Mouse (Mus musculus): ENCODE measurements around the gene Nck2. TPM values are rescaled to one million over a fixed set of nuclear protein-coding genes. Genes with fewer than 3 reads are reported as not detected.

Nck2 gene
- polyA plus RNA-seq, 1 experiment: 18.4 TPM

DNA sequence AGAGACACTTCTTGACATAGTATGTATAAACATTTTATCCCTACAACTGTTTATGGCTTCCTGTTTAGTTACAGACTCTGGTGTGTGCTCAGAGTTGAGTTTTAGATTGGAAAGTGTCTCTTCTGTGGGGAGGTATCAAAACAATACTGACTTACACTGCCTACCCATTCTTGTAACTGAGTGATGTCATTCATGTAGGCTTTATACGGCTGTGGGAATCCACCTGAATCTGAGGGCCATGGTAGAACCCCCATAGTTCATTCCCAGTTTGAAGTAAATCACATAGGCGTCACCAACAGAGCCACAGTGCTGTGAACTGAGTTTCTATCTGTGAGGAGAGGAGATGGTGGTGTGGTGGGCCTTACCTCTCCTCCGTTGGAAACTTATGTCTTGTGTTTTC lies 92.6 kb downstream of the Nck2 start:
- TF ChIP-seq MAX (IDR thresholded peaks at IDR 0.05; ENCODE audit: low read depth) (no peak), TCF12 (IDR thresholded peaks at IDR 0.05; ENCODE audit: insufficient read depth, poor library complexity, severe bottlenecking) (no peak), E2F4 (IDR thresholded peaks at IDR 0.05; ENCODE audit: insufficient read depth) (no peak), USF1 (IDR thresholded peaks at IDR 0.05; ENCODE audit: low read depth) (no peak), MYOD1 (IDR thresholded peaks at IDR 0.05; ENCODE audit: control insufficient read depth in 1 of 3, insufficient read length in 2 of 3, low read depth in 2 of 3) (no peak), POLR2A (IDR thresholded peaks at IDR 0.05; ENCODE audit: insufficient read length, low read depth) (no peak)
- no peak overlapping the region for H3ac ChIP-seq (ENCODE audit: control insufficient read depth, insufficient read length)
- H3K36me3 ChIP-seq (ENCODE audit: control insufficient read depth, insufficient read depth): peaks cover 5% of the 10 kb centered on the region
- H3K27me3 ChIP-seq (ENCODE audit: control insufficient read depth, insufficient read depth, insufficient read length): no peaks in the 10 kb centered on the region
- H3K4me2 ChIP-seq (ENCODE audit: low read depth): no peak overlapping the region
- no peak overlapping the region for H3K4me3 ChIP-seq
- H3K79me2 ChIP-seq (ENCODE audit: control insufficient read depth, insufficient read depth): peaks cover 7% of the 10 kb centered on the region

DNA sequence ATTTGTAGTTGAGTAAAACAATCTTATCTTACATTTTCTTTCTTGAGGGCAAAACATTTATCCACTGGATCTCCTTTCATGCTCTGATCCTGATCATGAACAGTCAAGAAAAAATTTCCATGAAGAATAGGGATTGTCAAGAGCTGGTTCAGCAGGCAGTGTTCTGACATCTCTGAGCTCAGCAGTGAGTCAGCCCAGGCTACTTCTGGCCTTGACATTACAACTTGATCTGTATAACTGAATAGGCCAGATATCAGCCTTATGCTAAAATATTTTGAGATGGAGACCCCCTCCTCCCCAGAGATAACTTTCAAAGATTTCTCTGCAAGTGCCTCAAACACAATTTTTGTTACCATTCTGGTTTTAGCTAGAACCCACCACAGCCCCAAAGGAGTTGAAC lies 93.1 kb downstream of the Nck2 start:
- Histone ChIP-seq H3ac (ENCODE audit: control insufficient read depth, insufficient read length) (no peak overlapping the region), H3K4me2 (ENCODE audit: low read depth) (no peak overlapping the region), H3K79me2 (ENCODE audit: control insufficient read depth, insufficient read depth) (peaks cover 2% of the 10 kb centered on the region), H3K4me3 (no peak overlapping the region), H3K27me3 (ENCODE audit: control insufficient read depth, insufficient read depth, insufficient read length) (no peaks in the 10 kb centered on the region), H3K36me3 (ENCODE audit: control insufficient read depth, insufficient read depth) (peaks cover 5% of the 10 kb centered on the region)
- TF ChIP-seq REST (IDR thresholded peaks at IDR 0.05; ENCODE audit: insufficient read depth, insufficient read length) (no peak), E2F4 (IDR thresholded peaks at IDR 0.05; ENCODE audit: insufficient read depth) (no peak), USF1 (IDR thresholded peaks at IDR 0.05; ENCODE audit: low read depth) (no peak), SRF (IDR thresholded peaks at IDR 0.05; ENCODE audit: control insufficient read depth, insufficient read length, low read depth) (no peak), POLR2AphosphoS2 (IDR thresholded peaks at IDR 0.05; ENCODE audit: insufficient read length, low read depth) (no peak), CEBPB (IDR thresholded peaks at IDR 0.05; ENCODE audit: insufficient read depth, poor library complexity, severe bottlenecking) (no peak)

DNA sequence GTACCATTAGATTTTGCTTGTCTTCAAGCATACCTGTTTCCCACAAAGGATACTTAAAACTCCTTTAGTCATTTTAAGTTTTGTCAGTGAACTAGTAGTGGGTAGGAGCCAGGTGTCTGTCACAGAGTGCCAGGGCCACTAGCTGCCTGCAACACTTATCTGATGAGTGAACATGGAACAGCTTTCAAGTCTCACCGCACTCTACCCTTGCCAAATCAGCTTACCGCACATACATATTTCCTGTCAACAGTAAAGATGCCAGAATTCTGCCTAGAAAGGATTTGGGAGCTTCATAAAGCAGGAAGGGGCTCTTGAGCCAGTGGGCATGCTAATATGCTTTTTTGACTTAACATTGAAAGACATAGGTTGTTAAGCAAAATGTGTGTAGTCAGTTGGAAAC lies 94.3 kb downstream of the Nck2 start:
- H3K4me3 ChIP-seq: no peak overlapping the region
- peaks cover 5% of the 10 kb centered on the region for H3K36me3 ChIP-seq (ENCODE audit: control insufficient read depth, insufficient read depth)
- H3K4me2 ChIP-seq (ENCODE audit: low read depth): no peak overlapping the region
- H3ac ChIP-seq (ENCODE audit: control insufficient read depth, insufficient read length): no peak overlapping the region
- H3K79me2 ChIP-seq (ENCODE audit: control insufficient read depth, insufficient read depth): peaks cover 7% of the 10 kb centered on the region
- H3K27me3 ChIP-seq (ENCODE audit: control insufficient read depth, insufficient read depth, insufficient read length): no peaks in the 10 kb centered on the region
- TF ChIP-seq MYOD1 (IDR thresholded peaks at IDR 0.05; ENCODE audit: control insufficient read depth in 1 of 3, insufficient read length in 2 of 3, low read depth in 2 of 3): no peak
- no peak for TF ChIP-seq REST (IDR thresholded peaks at IDR 0.05; ENCODE audit: insufficient read depth, insufficient read length)
- no peak for TF ChIP-seq POLR2A (IDR thresholded peaks at IDR 0.05; ENCODE audit: insufficient read length, low read depth)
- TF ChIP-seq MYOG (IDR thresholded peaks at IDR 0.05; ENCODE audit: control insufficient read depth in 1 of 3, insufficient read depth in 1 of 3, insufficient read length in 2 of 3, low read depth in 2 of 3): no peak
- TF ChIP-seq TCF3 (IDR thresholded peaks at IDR 0.05; ENCODE audit: insufficient read length, low read depth): no peak
- TF ChIP-seq E2F4 (IDR thresholded peaks at IDR 0.05; ENCODE audit: insufficient read depth): no peak
- no peak for TF ChIP-seq CEBPB (IDR thresholded peaks at IDR 0.05; ENCODE audit: insufficient read depth, poor library complexity, severe bottlenecking)
- TF ChIP-seq TCF12 (IDR thresholded peaks at IDR 0.05; ENCODE audit: insufficient read depth, poor library complexity, severe bottlenecking): no peak
- no peak for TF ChIP-seq USF1 (IDR thresholded peaks at IDR 0.05; ENCODE audit: low read depth)
- TF ChIP-seq MAX (IDR thresholded peaks at IDR 0.05; ENCODE audit: low read depth): no peak
- TF ChIP-seq POLR2AphosphoS2 (IDR thresholded peaks at IDR 0.05; ENCODE audit: insufficient read length, low read depth): no peak
- no peak for TF ChIP-seq SRF (IDR thresholded peaks at IDR 0.05; ENCODE audit: control insufficient read depth, insufficient read length, low read depth)

DNA sequence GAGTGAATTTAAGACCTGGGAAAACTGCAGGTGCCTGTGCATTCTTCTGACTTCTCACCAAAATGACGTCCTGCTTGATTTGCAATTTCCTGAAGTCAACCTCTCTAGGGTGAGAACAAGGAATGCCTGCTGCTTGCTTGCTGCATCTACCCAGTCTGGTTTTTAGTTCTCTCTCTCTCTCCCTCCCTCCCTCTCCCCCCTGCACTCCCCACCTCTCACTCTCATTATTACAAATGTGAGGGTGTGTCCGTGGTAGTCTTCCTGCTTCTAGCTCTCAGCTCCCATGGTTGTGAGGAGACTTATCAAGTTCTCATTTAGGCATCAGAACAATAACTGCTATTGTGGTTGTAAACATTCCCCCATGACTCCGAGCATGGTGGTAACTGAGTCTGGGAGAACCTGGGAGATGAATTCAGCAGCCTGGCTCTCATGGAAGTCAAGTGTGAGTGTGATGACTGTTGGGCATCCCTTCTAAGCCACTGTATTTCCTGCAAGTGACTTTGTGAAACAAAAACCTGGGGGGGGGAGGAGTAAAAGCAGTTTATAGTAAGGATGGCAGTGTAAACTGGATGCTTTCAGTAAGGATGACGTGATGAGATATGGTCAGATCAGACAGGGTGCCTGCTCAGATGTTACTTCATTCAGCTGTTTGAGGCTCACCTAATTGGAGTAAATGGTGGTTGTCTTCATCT lies 95.5 kb downstream of the Nck2 start:
- H3K27me3 ChIP-seq (ENCODE audit: control insufficient read depth, insufficient read depth, insufficient read length): no peaks in the 10 kb centered on the region
- no peak for TF ChIP-seq POLR2AphosphoS2 (IDR thresholded peaks at IDR 0.05; ENCODE audit: insufficient read length, low read depth)
- no peak for TF ChIP-seq USF1 (IDR thresholded peaks at IDR 0.05; ENCODE audit: low read depth)
- TF ChIP-seq MAX (IDR thresholded peaks at IDR 0.05; ENCODE audit: low read depth): no peak
- no peak for TF ChIP-seq MYOG (IDR thresholded peaks at IDR 0.05; ENCODE audit: control insufficient read depth in 1 of 3, insufficient read depth in 1 of 3, insufficient read length in 2 of 3, low read depth in 2 of 3)
- no peak for TF ChIP-seq MYOD1 (IDR thresholded peaks at IDR 0.05; ENCODE audit: control insufficient read depth in 1 of 3, insufficient read length in 2 of 3, low read depth in 2 of 3)
- TF ChIP-seq REST (IDR thresholded peaks at IDR 0.05; ENCODE audit: insufficient read depth, insufficient read length): no peak
- TF ChIP-seq POLR2A (IDR thresholded peaks at IDR 0.05; ENCODE audit: insufficient read length, low read depth): no peak
- TF ChIP-seq CEBPB (IDR thresholded peaks at IDR 0.05; ENCODE audit: insufficient read depth, poor library complexity, severe bottlenecking): no peak
- TF ChIP-seq TCF3 (IDR thresholded peaks at IDR 0.05; ENCODE audit: insufficient read length, low read depth): no peak
- TF ChIP-seq SRF (IDR thresholded peaks at IDR 0.05; ENCODE audit: control insufficient read depth, insufficient read length, low read depth): no peak
- TF ChIP-seq TCF12 (IDR thresholded peaks at IDR 0.05; ENCODE audit: insufficient read depth, poor library complexity, severe bottlenecking): no peak
- TF ChIP-seq E2F4 (IDR thresholded peaks at IDR 0.05; ENCODE audit: insufficient read depth): no peak
- H3ac ChIP-seq (ENCODE audit: control insufficient read depth, insufficient read length): no peak overlapping the region
- H3K4me2 ChIP-seq (ENCODE audit: low read depth): no peak overlapping the region
- peaks cover 16% of the 10 kb centered on the region for H3K79me2 ChIP-seq (ENCODE audit: control insufficient read depth, insufficient read depth)
- H3K4me3 ChIP-seq: no peak overlapping the region
- H3K36me3 ChIP-seq (ENCODE audit: control insufficient read depth, insufficient read depth): peaks cover under 1% of the 10 kb centered on the region

DNA sequence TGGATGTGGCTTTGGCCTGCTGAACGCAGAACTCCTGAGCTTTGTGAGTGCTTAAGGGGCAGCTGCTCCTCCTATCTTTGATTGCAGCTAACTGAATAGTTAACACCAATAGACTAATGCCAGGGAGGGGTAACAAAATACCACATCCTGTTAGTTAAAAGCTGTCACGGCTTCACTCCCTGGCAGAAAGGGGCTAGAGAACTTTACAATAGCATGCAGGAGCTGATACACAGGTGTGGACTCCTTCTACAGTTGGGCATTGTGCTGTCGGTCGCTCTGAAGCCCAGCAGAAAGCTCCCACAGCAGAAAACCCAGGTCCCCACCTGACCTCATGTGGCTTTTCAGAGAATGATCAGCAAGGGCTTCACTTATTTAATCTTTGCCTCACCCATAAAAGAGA lies 98.0 kb downstream of the Nck2 start:
- Histone ChIP-seq H3K79me2 (ENCODE audit: control insufficient read depth, insufficient read depth) (peaks cover 25% of the 10 kb centered on the region), H3K4me2 (ENCODE audit: low read depth) (no peak overlapping the region), H3K4me3 (no peak overlapping the region), H3K27me3 (ENCODE audit: control insufficient read depth, insufficient read depth, insufficient read length) (no peaks in the 10 kb centered on the region), H3ac (ENCODE audit: control insufficient read depth, insufficient read length) (no peak overlapping the region), H3K36me3 (ENCODE audit: control insufficient read depth, insufficient read depth) (peaks cover 5% of the 10 kb centered on the region)
- TF ChIP-seq TCF3 (IDR thresholded peaks at IDR 0.05; ENCODE audit: insufficient read length, low read depth): no peak
- TF ChIP-seq E2F4 (IDR thresholded peaks at IDR 0.05; ENCODE audit: insufficient read depth): no peak
- TF ChIP-seq MYOG (IDR thresholded peaks at IDR 0.05; ENCODE audit: control insufficient read depth in 1 of 3, insufficient read depth in 1 of 3, insufficient read length in 2 of 3, low read depth in 2 of 3): no peak
- TF ChIP-seq POLR2A (IDR thresholded peaks at IDR 0.05; ENCODE audit: insufficient read length, low read depth): no peak

Data from myocyte (in vitro differentiated cells).